Mouse (Mus musculus): ENCODE data around the gene Thap3.

DNA sequence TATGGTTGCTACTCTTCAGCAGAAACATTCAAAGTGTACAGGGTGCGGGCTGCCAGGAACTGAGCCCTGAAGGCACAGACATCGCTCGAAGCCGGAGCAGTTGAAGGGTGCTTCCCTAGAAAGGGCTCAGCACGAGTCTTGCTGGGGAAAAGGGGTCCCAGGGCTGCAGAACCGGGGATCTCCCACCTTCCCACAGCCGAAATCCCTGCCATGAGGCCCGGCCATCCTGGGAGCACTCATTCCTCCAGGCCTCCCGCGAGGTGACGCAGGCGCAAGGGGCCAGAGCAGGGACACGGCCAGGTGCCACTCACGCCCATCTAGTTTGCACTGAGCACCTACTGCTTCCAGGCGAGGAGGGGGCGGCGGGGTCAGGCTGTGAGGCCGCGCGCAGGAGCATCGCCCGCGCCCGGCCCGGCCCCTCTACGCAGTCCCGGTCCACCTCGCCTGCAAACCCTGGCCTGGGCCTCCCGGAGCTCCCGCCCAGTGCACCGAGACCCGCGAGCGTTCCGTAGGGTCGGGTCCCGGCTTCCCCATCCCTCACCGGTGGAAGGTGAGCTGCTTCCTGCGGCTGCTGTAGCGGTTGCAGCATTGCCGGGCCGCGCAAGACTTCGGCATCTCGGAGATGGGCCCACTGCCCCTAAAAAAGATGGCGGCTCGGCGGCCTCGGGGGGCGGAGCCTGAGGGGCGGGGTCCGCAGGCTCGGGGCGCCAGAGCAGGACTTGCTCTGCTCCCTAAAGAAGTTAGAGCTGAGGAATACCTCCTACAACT lies at the start of gene Thap3:
- TF ChIP-seq TAL1 (IDR thresholded peaks at IDR 0.05; ENCODE audit: low read length) = no peak
- no peak for TF ChIP-seq GATA1 (IDR thresholded peaks at IDR 0.05; ENCODE audit: low read length)

All from erythroblast, embryonic 14.5 days (primary cell).